Mouse (Mus musculus) liver, embryonic 13.5 days (tissue): ENCODE measurements around the gene Hoxb9. TPM values are rescaled to one million over a fixed set of nuclear protein-coding genes. Genes with fewer than 3 reads are reported as not detected.

Source experiments
- ATAC-seq: fragments of 200-750 bp; cut with Nextera tagmentation; 2 replicates; pipeline ENCODE4 v1.8.0; 2017; ENCODE audit warnings: low read depth, mild to moderate bottlenecking, moderate number of reproducible peaks, moderate library complexity
- DNase-seq: peaks from one replicate; pipeline ENCODE4 v3.0.0; 2022
- H3K27ac ChIP-seq: fragments of 300-500 bp; sonication (generic); 2 replicates; pipeline ENCODE4 v1.5.1; 2015; ENCODE audit warnings: moderate library complexity, mild to moderate bottlenecking, inconsistent platforms
- H3K27me3 ChIP-seq: fragments of 300-500 bp; sonication (generic); 2 replicates; pipeline ENCODE4 v1.6.1; 2015; ENCODE audit warnings: mild to moderate bottlenecking, inconsistent platforms
- H3K36me3 ChIP-seq: fragments of 300-500 bp; sonication (generic); 2 replicates; pipeline ENCODE4 v1.6.1; 2015; ENCODE audit warnings: mild to moderate bottlenecking, inconsistent platforms
- H3K4me1 ChIP-seq: fragments of 300-500 bp; sonication (generic); replicated peaks from 2 replicates; pipeline ENCODE4 v1.6.1; 2015; ENCODE audit warnings: inconsistent platforms
- H3K4me2 ChIP-seq: fragments of 300-500 bp; sonication (generic); 2 replicates; pipeline ENCODE4 v1.6.1; 2015; ENCODE audit warnings: inconsistent platforms, mild to moderate bottlenecking, moderate library complexity
- H3K4me3 ChIP-seq: fragments of 300-500 bp; sonication (generic); replicated peaks from 2 replicates; pipeline ENCODE4 v1.5.1; 2015; ENCODE audit warnings: mild to moderate bottlenecking, inconsistent platforms
- H3K9ac ChIP-seq: fragments of 300-500 bp; sonication (generic); 2 replicates; pipeline ENCODE4 v1.6.1; 2015; ENCODE audit warnings: mild to moderate bottlenecking, inconsistent platforms
- H3K9me3 ChIP-seq: fragments of 300-500 bp; sonication (generic); replicated peaks from 2 replicates; pipeline ENCODE4 v1.6.1; 2016; ENCODE audit warnings: inconsistent platforms
- WGBS: fragments of 180-500 bp; shearing (Covaris S2); methylation state at CpG from one replicate; pipeline ENCODE4 v1.1.7; 2015; ENCODE audit not compliant: insufficient replicate concordance; 5-methylcytosine and 5-hydroxymethylcytosine counted together
- polyA plus RNA-seq: library from polyadenylated mRNA; unstranded; fragments of >200 nt; fragmentation: Nextera tagmentation; extraction: Ambion mirVana; gene quantifications from 2 replicates; pipeline ENCODE4 v1.2.1, GENCODE M21; 2015

The Hoxb9 gene
- polyA plus RNA-seq, 1 experiment from 2014 or later = 0.06 TPM

DNA sequence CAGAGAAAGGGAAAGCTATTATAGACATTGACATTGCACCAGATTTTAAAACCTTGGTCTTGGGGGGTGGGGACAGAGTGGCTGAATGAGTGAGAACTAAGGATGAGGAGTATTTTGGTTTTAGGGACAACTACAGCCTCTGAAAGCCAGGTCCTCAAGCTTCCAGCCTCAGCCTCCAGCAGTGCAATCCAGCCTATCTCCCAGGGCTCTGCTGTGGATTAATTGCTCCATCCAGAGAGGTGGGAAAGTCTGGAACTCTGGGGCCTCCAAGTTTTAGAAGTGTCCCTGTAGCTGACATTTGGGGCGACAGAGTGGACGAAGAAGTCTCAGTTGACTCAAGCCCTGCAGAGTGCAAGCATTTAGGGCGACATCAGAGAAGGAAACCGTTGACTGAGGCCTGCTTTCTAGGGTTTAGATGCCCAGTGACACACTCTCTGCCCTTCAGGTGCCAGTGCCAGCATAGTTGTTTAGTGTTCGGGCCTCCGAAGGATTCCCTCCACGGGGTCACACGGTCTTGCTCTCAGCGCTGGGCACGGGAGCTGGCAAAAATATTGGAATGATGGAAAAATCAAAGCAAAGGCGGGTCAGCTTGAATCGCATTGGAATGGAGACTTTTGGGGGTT is 42.7 kb downstream of the Hoxb9 start:
- no peak overlapping the region for H3K4me3 ChIP-seq
- peak overlapping the region; percentile 59; the same call in 1 of the 2 replicates for H3K27ac ChIP-seq

DNA sequence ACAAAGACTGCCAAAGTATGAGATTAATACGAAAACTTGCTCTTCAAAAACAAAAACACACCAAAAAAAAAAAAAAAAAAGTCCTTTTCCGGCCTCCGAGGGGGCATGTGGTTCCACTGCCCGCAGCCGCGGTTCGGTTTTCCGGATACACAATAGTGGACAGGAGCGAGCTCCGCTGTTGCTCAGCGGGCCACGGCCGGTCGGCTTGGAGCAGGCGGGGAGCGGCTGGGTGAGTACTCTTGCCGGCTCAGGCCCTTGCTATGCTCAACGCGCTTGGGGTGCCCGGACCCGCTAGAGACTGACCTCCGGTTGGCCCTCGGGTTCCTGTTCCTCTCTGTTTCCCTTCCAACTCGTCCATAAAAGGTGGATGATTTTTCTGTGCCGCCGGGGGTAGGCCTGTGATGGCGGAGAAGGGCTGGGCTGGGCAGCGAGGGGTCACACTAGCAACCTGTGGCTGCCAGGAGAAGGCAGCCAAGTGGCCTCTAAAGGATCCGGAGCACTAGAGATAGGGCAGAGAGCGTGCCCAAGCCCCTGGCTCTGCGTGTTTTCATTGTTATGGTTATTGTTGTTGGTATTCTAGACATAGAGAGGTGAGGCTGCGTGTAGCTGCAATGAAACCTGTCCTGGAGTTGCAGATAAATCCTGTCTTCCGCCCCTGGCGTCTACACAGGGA is 43.5 kb downstream of the Hoxb9 start:
- Histone ChIP-seq H3K9me3 (no peaks in the 10 kb centered on the region), H3K27me3 (peaks cover 100% of the 10 kb centered on the region), H3K9ac (peak overlapping the region; percentile 26; the same call in 1 of the 2 replicates), H3K4me2 (peak overlapping the region; percentile 28), H3K4me3 (peak overlapping the region; percentile 30), H3K27ac (peak overlapping the region; percentile 59), H3K36me3 (no peaks in the 10 kb centered on the region), H3K4me1 (peaks cover 10% of the 10 kb centered on the region)
- no peak for ATAC-seq
- no peak for DNase-seq
- WGBS = 3% methylated on average over 34 of the region's 34 CpGs

More for the DNA sequence above, 42.7 kb downstream of the Hoxb9 start:
- no peak overlapping the region for H3K9ac ChIP-seq
- H3K4me1 ChIP-seq = peaks cover 13% of the 10 kb centered on the region
- ATAC-seq (no peak), DNase-seq (no peak)
- no peaks in the 10 kb centered on the region for H3K9me3 ChIP-seq
- H3K4me2 ChIP-seq = no peak overlapping the region
- H3K27me3 ChIP-seq = peaks cover 100% of the 10 kb centered on the region
- no peaks in the 10 kb centered on the region for H3K36me3 ChIP-seq
- 21% methylated on average over 12 of the region's 12 CpGs for WGBS

DNA sequence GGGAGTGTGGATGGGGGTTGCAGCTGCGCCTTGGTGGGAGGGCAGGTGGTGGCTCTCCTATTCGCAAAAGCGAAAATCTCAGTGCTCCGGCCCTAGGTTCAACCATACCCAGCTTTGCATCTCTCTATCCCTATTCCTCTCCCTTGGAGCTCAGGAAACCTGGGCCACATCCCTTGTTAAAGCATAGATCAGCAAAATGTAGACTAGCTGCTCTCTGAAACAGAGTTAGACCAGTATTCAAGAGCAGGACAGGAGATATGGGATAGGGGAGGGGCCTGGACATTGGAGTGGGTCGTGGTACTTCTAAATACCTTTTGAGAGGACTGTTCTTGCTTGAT is 44.1 kb downstream of the Hoxb9 start:
- DNase-seq (no peak), ATAC-seq (no peak)
- WGBS = 26% methylated on average over 5 of the region's 5 CpGs
- Histone ChIP-seq H3K27me3 (peaks cover 100% of the 10 kb centered on the region), H3K4me2 (peak overlapping the region; percentile 28), H3K36me3 (no peaks in the 10 kb centered on the region), H3K27ac (peak overlapping the region; percentile 59; the same call in 1 of the 2 replicates), H3K9ac (no peak overlapping the region), H3K9me3 (no peaks in the 10 kb centered on the region), H3K4me3 (peak overlapping the region; percentile 30), H3K4me1 (peaks cover 9% of the 10 kb centered on the region)

DNA sequence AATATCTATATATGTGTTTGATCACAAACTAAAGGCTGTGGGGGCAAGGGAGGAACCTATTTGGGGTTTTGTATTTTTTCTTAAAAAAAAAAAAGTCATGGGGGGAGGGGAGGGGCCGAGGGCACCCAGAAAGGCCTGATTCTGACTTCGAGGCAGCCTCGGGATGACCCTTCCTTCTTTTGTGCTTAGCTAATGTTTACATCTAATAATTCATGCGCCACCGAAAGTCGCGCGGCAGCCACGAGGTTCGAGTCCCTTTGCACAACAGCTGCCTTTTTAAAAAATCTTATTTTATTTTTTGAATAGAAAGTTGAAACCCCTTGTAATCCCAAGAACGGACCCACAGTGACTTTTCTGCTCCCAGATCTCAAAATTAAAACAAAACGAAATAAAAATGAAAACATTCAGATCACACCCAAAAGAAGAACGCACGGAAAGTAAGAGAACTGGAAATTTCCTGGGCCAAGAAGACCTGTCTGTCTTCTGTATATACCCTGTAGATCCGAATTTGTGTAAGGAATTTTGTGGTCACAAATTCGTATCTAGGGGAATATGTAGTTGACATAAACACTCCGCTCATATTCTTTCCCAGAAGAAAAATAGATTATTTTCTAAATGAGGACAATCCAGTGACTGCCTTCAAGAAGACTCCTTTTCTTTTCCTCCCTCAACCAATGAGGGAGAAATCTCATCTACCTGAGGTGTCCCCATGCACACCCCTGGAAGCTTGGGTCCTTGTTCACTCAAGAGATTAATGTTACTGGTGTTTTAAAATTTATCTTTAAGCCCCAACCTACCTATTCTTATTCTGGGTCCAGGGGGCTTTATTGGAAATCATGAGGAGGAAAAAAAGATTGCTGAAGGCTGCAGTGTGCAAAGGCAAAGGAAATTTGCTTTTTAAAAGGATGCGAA is 45.7 kb downstream of the Hoxb9 start:
- no peaks in the 10 kb centered on the region for H3K9me3 ChIP-seq
- WGBS = 24% methylated on average over 18 of the region's 18 CpGs
- ATAC-seq (no peak), DNase-seq (no peak)
- H3K9ac ChIP-seq = no peak overlapping the region
- H3K4me2 ChIP-seq = no peak overlapping the region
- H3K4me3 ChIP-seq = no peak overlapping the region
- no peak overlapping the region for H3K27ac ChIP-seq
- H3K27me3 ChIP-seq = peaks cover 99% of the 10 kb centered on the region
- H3K4me1 ChIP-seq = peaks cover 6% of the 10 kb centered on the region; the same call in 1 of the 2 replicates
- no peaks in the 10 kb centered on the region for H3K36me3 ChIP-seq

DNA sequence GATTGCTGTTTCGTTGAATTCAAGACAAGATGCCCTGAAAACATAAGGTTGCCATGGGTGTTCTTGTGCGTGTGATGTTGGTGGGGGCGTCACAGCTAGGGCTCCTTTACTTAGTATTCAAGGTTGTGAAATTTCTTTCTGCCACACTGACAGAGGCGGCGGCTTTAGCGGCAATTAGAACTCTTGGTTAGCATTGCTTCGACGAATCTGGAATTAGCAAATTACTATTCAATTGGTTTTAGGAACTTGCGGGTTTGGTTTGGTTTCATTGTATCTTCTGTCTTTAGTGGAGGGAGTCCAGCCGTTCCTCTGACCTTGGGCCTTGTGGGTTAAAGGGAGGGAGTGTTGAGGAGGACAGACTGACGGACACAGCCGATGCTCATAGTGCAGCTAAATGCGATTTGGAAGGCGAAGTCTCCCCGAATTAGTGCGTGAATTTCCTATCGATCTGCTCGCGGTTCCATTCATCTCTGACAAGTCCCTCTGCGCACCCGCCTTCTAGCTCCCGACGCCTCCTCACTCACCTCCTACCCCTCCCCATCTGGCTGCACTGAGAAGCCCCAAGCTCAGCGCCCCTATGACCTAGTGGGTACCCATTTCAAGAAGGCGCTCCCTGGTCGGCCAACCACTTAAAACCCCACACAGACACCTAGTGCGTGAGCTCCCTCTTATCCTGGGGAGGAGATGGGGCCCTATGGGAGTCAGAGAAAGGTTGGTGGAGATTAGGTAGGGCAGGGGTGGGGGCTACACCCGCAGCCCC is 46.5 kb downstream of the Hoxb9 start, which contains the start of gene Hoxb4:
Gene Hoxb4, plus strand, starts transcription at position 660 of the 760 bp plus-strand sequence.
- peak within 1 kb of the TSS; percentile 56 for H3K4me2 ChIP-seq
- 0 out of 2 replicates have a peak, but pooled peaks cover 6% of the 10 kb centered on the region for H3K4me1 ChIP-seq
- no peaks in the 10 kb centered on the region for H3K36me3 ChIP-seq
- peaks cover 99% of the 10 kb centered on the region for H3K27me3 ChIP-seq
- H3K9ac ChIP-seq = peak within 1 kb of the TSS; percentile 58
- peak within 1 kb of the TSS; percentile 53 for H3K4me3 ChIP-seq
- WGBS = 7% methylated on average over 28 of the region's 28 CpGs
- H3K27ac ChIP-seq = peak within 1 kb of the TSS; percentile 78
- ATAC-seq (no peak), DNase-seq (no peak)
- H3K9me3 ChIP-seq = no peaks in the 10 kb centered on the region

DNA sequence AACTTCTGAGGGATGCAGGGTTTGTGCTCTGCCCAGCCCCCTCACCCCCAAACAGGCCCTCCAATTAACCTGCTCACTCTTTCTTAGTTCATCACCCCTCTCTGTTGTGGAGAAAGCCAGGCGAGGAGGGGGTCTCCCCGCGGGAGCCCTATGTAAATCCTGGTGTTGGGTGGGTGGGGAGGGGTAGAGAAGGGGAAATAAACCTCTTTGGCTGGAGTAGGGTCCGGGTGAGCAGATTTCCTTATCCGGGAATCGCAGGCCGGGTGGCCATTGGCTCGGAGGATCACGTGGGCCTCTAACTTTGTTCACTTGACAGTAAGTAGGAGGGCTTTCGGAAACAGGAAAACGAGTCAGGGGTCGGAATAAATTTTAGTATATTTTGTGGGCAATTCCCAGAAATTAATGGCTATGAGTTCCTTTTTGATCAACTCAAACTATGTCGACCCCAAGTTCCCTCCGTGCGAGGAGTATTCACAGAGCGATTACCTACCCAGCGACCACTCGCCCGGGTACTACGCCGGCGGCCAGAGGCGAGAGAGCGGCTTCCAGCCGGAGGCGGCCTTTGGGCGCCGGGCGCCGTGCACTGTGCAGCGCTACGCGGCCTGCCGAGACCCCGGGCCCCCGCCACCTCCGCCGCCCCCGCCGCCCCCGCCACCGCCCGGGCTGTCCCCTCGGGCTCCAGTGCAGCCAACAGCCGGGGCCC is 47.3 kb downstream of the Hoxb9 start:
- H3K27me3 ChIP-seq = peaks cover 99% of the 10 kb centered on the region
- peak overlapping the region; percentile 53 for H3K4me3 ChIP-seq
- ATAC-seq (no peak), DNase-seq (no peak)
- H3K4me2 ChIP-seq = peak overlapping the region; percentile 56
- no peaks in the 10 kb centered on the region for H3K36me3 ChIP-seq
- peak overlapping the region; percentile 58 for H3K9ac ChIP-seq
- H3K4me1 ChIP-seq = 0 out of 2 replicates have a peak, but pooled peaks cover 6% of the 10 kb centered on the region
- peak overlapping the region; percentile 78 for H3K27ac ChIP-seq
- no peaks in the 10 kb centered on the region for H3K9me3 ChIP-seq
- WGBS = under 1% methylated on average over 44 of the region's 45 CpGs

DNA sequence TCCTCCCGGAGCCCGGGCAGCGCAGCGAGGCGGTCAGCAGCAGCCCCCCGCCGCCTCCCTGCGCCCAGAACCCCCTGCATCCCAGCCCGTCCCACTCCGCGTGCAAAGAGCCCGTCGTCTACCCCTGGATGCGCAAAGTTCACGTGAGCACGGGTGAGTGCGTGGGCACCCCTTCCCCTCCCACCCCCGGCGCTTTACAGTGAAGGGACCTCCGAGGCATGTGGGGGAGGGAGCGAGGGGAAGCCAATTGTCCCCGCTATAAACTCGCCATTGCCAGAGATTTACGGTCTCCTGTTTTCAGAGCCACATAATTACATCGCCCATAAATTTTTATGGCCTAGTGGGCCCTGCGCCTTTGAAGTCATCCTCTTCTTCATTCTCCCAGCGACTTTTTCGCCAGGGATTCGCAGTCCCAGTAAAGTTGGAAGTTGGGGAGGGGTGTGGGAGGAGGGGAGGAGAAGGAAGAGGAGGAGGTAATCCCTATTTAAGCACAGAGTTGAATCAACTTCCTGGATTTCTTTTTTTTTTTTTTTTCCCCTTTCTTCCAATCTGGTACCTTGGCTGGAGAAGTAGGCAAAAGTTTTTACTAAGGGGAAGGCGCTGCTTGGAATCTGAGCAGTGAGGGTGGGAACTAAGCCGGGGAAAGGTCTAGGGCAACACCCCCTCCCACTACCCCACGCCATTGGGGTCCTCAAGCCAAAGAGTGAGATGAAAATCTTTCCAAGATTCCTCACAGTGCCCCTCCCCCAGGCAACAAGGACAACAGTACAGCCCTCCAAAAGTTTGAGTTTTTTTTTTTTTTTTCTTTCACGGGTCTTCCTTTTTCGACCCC is 48.0 kb downstream of the Hoxb9 start:
- Histone ChIP-seq H3K9ac (peak overlapping the region; percentile 58), H3K27ac (peak overlapping the region; percentile 78), H3K36me3 (no peaks in the 10 kb centered on the region), H3K4me2 (peak overlapping the region; percentile 56), H3K27me3 (peaks cover 99% of the 10 kb centered on the region), H3K9me3 (no peaks in the 10 kb centered on the region), H3K4me1 (0 out of 2 replicates have a peak, but pooled peaks cover 2% of the 10 kb centered on the region), H3K4me3 (peak overlapping the region; percentile 53)
- WGBS = under 1% methylated on average over 29 of the region's 34 CpGs
- no peak for ATAC-seq
- no peak for DNase-seq

DNA sequence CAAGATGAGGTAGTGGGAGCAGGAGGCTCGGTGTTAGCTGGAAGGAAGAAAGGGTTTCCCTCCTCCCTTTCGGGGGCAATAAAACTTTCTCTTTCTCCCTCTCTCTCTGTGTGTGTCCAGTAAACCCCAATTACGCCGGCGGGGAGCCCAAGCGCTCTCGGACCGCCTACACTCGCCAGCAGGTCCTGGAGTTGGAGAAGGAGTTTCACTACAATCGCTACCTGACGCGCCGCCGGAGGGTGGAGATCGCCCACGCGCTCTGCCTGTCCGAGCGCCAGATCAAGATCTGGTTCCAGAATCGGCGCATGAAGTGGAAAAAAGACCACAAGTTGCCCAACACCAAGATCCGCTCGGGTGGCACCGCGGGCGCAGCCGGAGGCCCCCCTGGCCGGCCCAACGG is 48.7 kb downstream of the Hoxb9 start:
- Histone ChIP-seq H3K4me3 (peak overlapping the region; percentile 53), H3K4me1 (0 out of 2 replicates have a peak, but pooled peaks cover 1% of the 10 kb centered on the region), H3K4me2 (peak overlapping the region; percentile 56), H3K27me3 (peaks cover 99% of the 10 kb centered on the region), H3K9ac (peak overlapping the region; percentile 54), H3K36me3 (no peaks in the 10 kb centered on the region), H3K27ac (peak overlapping the region; percentile 78), H3K9me3 (no peaks in the 10 kb centered on the region)
- no peak for DNase-seq
- under 1% methylated on average over 29 of the region's 29 CpGs for WGBS
- no peak for ATAC-seq

DNA sequence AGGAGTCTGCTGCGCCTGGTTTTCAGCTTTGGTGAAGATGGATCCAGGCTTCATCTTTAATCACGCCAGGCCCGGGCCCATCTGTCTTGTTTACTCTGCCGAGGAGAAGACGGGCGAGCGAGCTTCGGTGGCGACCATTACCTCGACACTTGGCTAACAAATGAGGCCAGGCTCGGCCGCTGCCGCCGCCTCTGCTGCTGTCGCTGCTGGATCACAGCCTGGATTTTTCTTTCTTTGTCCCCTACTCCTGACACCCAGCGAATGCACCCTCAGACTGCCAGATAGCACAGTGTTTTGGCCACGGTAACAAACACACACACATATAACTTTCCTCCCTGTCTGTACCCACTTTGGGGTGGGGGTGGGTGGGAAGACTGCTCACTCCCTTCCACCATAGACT is 49.4 kb downstream of the Hoxb9 start:
- WGBS = 23% methylated on average over 17 of the region's 17 CpGs
- DNase-seq = no peak
- Histone ChIP-seq H3K27me3 (peaks cover 99% of the 10 kb centered on the region), H3K4me3 (no peak overlapping the region), H3K36me3 (no peaks in the 10 kb centered on the region), H3K4me2 (peak overlapping the region; percentile 25), H3K9ac (0 out of 2 replicates have a peak overlapping the region, but pooled peaks have one; percentile 6), H3K27ac (no peak overlapping the region; the same call in 1 of the 2 replicates), H3K4me1 (no peaks in the 10 kb centered on the region), H3K9me3 (no peaks in the 10 kb centered on the region)
- no peak for ATAC-seq
